Mouse (Mus musculus): ENCODE data around the gene Idi2. TPM values are rescaled to one million over a fixed set of nuclear protein-coding genes. Genes with fewer than 3 reads are reported as not detected.
"Not testable (repeated sequence)": the region's sequence is repeated elsewhere in the genome, so short reads cannot be mapped to it uniquely, and the experiment has no call there.

Idi2 gene
- polyA plus RNA-seq, 1 experiment from 2014 or later: 0.15 TPM

DNA sequence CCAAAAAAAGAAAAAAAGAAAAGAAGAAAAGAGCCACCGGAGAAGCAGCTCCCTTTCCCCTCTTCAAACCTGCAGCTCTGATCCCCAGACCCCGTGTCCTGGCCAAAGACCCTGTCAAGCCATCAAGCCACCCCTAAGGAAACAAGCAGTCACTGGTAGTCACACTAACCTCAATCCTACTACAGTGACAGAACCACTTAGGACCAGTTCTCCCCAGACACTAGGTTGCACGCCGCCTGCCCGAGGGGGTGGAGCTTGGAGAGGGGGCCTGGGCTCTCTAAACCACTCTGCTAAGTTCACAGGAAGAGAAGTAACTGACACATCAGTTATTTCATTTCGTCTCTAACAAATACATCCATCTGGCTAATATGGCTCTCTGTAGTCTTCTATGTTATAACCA, 39.6 kb downstream of the Idi2 start:
- no peaks in the 10 kb centered on the region for H3K27me3 ChIP-seq (ENCODE audit: control insufficient read depth, insufficient read depth, low read length)
- H3K4me1 ChIP-seq (ENCODE audit: control insufficient read depth, insufficient read depth, low read length): peaks cover 11% of the 10 kb centered on the region
- WGBS: 99% methylated on average over 6 of the region's 6 CpGs
- H3K9ac ChIP-seq (replicated peaks; ENCODE audit: low read depth, low read length): no peak overlapping the region
- H3K4me3 ChIP-seq (ENCODE audit: low read depth, low read length): no peak overlapping the region
- H3K27ac ChIP-seq (ENCODE audit: low read depth, low read length): no peak overlapping the region
- no peaks in the 10 kb centered on the region for H3K9me3 ChIP-seq (ENCODE audit: control insufficient read depth, low read length)
- peaks cover 17% of the 10 kb centered on the region for H3K36me3 ChIP-seq (ENCODE audit: control insufficient read depth, insufficient read depth, low read length)
- ATAC-seq (ENCODE audit: low read depth): no peak
- no peak overlapping the region for H3K4me2 ChIP-seq (ENCODE audit: low read depth, low read length)

- H3K4me3 ChIP-seq (ENCODE audit: low read depth, low read length): peak overlapping the region; percentile 90
- H3K9ac ChIP-seq (replicated peaks; ENCODE audit: low read depth, low read length): peak overlapping the region; percentile 79
- H3K9me3 ChIP-seq (ENCODE audit: control insufficient read depth, low read length): no peaks in the 10 kb centered on the region
- H3K27ac ChIP-seq (ENCODE audit: low read depth, low read length): peak overlapping the region; percentile 61
- 3% methylated on average over 33 of the region's 33 CpGs for WGBS
- H3K36me3 ChIP-seq (ENCODE audit: control insufficient read depth, insufficient read depth, low read length): peaks cover 3% of the 10 kb centered on the region; the same call in 1 of the 2 replicates
- no peaks in the 10 kb centered on the region for H3K27me3 ChIP-seq (ENCODE audit: control insufficient read depth, insufficient read depth, low read length)
- peaks cover 11% of the 10 kb centered on the region for H3K4me1 ChIP-seq (ENCODE audit: control insufficient read depth, insufficient read depth, low read length)
- peak; percentile 56 for ATAC-seq (ENCODE audit: low read depth)
- H3K4me2 ChIP-seq (ENCODE audit: low read depth, low read length): peak overlapping the region; percentile 71
Observed at GRCm38 (mm10) chr13:8995159-8995989, 42.7 kb downstream of the Idi2 start.

- Histone ChIP-seq H3K27ac (ENCODE audit: low read depth, low read length) (peak within 1 kb of the TSS; percentile 83), H3K36me3 (ENCODE audit: control insufficient read depth, insufficient read depth, low read length) (0 out of 2 replicates have a peak, but pooled peaks cover 3% of the 10 kb centered on the region), H3K4me2 (ENCODE audit: low read depth, low read length) (peak within 1 kb of the TSS; percentile 71), H3K9ac (replicated peaks; ENCODE audit: low read depth, low read length) (peak within 1 kb of the TSS; percentile 80), H3K4me1 (ENCODE audit: control insufficient read depth, insufficient read depth, low read length) (peaks cover 11% of the 10 kb centered on the region), H3K27me3 (ENCODE audit: control insufficient read depth, insufficient read depth, low read length) (no peaks in the 10 kb centered on the region), H3K4me3 (ENCODE audit: low read depth, low read length) (peak within 1 kb of the TSS; percentile 90), H3K9me3 (ENCODE audit: control insufficient read depth, low read length) (no peaks in the 10 kb centered on the region)
- 1% methylated on average over 51 of the region's 51 CpGs for WGBS
- peak; percentile 99 for ATAC-seq (ENCODE audit: low read depth)
Observed at GRCm38 (mm10) chr13:8995990-8996786, 43.5 kb downstream of the Idi2 start, which contains the start of gene Gtpbp4. Gtpbp4 (minus strand) TSS chr13:8996083.

DNA sequence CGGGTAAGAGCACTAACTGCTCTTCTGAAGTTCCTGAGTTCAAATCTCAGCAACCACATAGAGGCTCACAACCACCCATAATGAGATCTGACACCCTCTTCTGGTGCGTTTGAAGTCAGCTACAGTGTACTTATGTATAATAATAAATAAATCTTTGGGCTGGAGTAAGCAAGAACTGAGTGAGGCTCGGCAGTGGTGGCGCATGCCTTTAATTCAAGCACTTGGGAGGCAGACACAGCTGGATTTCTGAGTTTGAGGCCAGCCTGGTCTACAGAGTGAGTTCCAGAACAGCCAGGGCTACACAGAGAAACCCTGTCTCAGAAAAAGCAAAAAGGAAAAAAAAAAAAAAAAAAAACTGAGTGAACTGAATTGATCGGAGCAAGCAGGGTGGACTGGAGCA, 44.6 kb downstream of the Idi2 start:
- H3K4me2 ChIP-seq (ENCODE audit: low read depth, low read length); H3K9ac ChIP-seq (replicated peaks; ENCODE audit: low read depth, low read length); H3K9me3 ChIP-seq (ENCODE audit: control insufficient read depth, low read length); H3K27me3 ChIP-seq (ENCODE audit: control insufficient read depth, insufficient read depth, low read length); ATAC-seq (ENCODE audit: low read depth); H3K4me3 ChIP-seq (ENCODE audit: low read depth, low read length); H3K36me3 ChIP-seq (ENCODE audit: control insufficient read depth, insufficient read depth, low read length); H3K27ac ChIP-seq (ENCODE audit: low read depth, low read length): not testable (repeated sequence)
- WGBS: 83% methylated on average over 5 of the region's 5 CpGs
- H3K4me1 ChIP-seq (ENCODE audit: control insufficient read depth, insufficient read depth, low read length): peaks cover 11% of the 10 kb centered on the region

- Histone ChIP-seq H3K4me3 (ENCODE audit: low read depth, low read length) (no peak overlapping the region), H3K27ac (ENCODE audit: low read depth, low read length) (no peak overlapping the region), H3K4me2 (ENCODE audit: low read depth, low read length) (no peak overlapping the region), H3K9ac (replicated peaks; ENCODE audit: low read depth, low read length) (no peak overlapping the region), H3K9me3 (ENCODE audit: control insufficient read depth, low read length) (no peaks in the 10 kb centered on the region), H3K36me3 (ENCODE audit: control insufficient read depth, insufficient read depth, low read length) (no peaks in the 10 kb centered on the region), H3K4me1 (ENCODE audit: control insufficient read depth, insufficient read depth, low read length) (peaks cover 6% of the 10 kb centered on the region), H3K27me3 (ENCODE audit: control insufficient read depth, insufficient read depth, low read length) (no peaks in the 10 kb centered on the region)
- 95% methylated on average over 7 of the region's 8 CpGs for WGBS
- no peak for ATAC-seq (ENCODE audit: low read depth)
Observed at GRCm38 (mm10) chr13:8999464-8999863, 46.8 kb downstream of the Idi2 start.

- Histone ChIP-seq H3K27me3 (ENCODE audit: control insufficient read depth, insufficient read depth, low read length) (no peaks in the 10 kb centered on the region), H3K9ac (replicated peaks; ENCODE audit: low read depth, low read length) (no peak overlapping the region), H3K36me3 (ENCODE audit: control insufficient read depth, insufficient read depth, low read length) (no peaks in the 10 kb centered on the region), H3K4me3 (ENCODE audit: low read depth, low read length) (no peak overlapping the region), H3K9me3 (ENCODE audit: control insufficient read depth, low read length) (no peaks in the 10 kb centered on the region), H3K4me1 (ENCODE audit: control insufficient read depth, insufficient read depth, low read length) (no peaks in the 10 kb centered on the region), H3K27ac (ENCODE audit: low read depth, low read length) (no peak overlapping the region), H3K4me2 (ENCODE audit: low read depth, low read length) (no peak overlapping the region)
- no peak for ATAC-seq (ENCODE audit: low read depth)
- WGBS: 83% methylated on average over 2 of the region's 2 CpGs
Observed at GRCm38 (mm10) chr13:9003306-9003705, 50.6 kb downstream of the Idi2 start.

Small RNAs within 50 kb of the gene (microRNA-seq; reads per million reads assigned to microRNA genes)
- gene Gm22750: not detected

Other genes starting within 250 kb of the Idi2 start
- gene Wdr37, start 81.0 kb upstream of the Idi2 start, polyA plus RNA-seq (2014; fragmentation: Nextera tagmentation; extraction: Ambion mirVana): 70.8 and 75.0 TPM in 2 replicates
- gene Idi1, start 67.4 kb upstream of the Idi2 start, polyA plus RNA-seq (2014; fragmentation: Nextera tagmentation; extraction: Ambion mirVana): 99.5 and 102 TPM in 2 replicates
- gene Gm9745, start 4.6 kb upstream of the Idi2 start, polyA plus RNA-seq (2014; fragmentation: Nextera tagmentation; extraction: Ambion mirVana): not detected in 2 replicates
- 65.0 and 70.9 TPM in 2 replicates for gene Gtpbp4, start 43.2 kb downstream of the Idi2 start, polyA plus RNA-seq (2014; fragmentation: Nextera tagmentation; extraction: Ambion mirVana)
- gene Larp4b, start 141.0 kb downstream of the Idi2 start, polyA plus RNA-seq (2014; fragmentation: Nextera tagmentation; extraction: Ambion mirVana): 45.2 and 52.7 TPM in 2 replicates